Mouse (Mus musculus): ENCODE results near the gene Nphs2. TPM values are rescaled to one million over a fixed set of nuclear protein-coding genes. Genes with fewer than 3 reads are reported as not detected.
"Not testable (repeated sequence)": the region's sequence is repeated elsewhere in the genome, so short reads cannot be mapped to it uniquely, and the experiment has no call there.

Nphs2 gene
- not detected for polyA plus RNA-seq (2017; shearing (Covaris generic))

DNA sequence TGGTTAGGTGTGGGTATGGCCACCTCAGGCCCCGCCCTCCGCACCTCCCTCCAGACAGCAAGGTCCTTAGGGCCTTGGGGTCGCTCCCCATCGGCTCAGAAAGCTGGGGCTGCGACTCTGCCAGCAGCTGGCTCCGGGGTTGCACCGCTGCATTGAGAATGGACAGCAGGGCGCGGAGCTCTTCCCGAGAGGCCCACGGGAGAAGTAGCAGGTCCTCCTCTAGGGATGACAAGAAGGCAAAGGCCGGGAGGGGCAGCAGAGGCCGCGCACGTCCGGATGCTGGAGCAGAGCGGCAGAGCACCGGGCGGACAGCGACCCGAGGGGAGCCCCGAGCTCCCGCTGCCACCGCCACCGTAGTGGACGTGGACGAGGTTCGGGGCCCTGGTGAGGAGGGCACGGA, at the start of gene Nphs2:
Gene Nphs2, plus strand, starts transcription at position 98 of the 400 bp plus-strand sequence.
- ATAC-seq = no peak

DNA sequence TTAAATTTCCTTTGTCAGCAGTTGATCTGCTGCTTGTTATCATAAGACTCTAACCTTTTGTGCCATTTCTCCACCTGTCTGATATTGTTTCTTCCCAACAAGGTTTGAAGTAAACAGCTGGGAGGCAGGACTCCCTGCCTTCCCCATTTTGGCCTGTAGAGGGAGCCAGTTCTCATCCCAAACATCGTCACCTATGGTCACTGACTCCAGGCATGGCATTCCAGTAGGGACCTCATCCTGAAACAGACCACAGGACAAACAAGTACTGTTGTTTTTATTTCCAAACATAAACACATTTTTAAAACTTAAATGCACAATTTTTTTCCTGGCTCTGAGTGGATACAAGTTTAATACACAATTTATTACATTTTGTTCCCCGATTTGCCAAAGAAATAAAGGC, 47.2 kb upstream of the Nphs2 start:
- no peak for ATAC-seq

GRCm38 (mm10) chr1:156263946-156264345, 46.6 kb upstream of the Nphs2 start:
- no peak for ATAC-seq

DNA sequence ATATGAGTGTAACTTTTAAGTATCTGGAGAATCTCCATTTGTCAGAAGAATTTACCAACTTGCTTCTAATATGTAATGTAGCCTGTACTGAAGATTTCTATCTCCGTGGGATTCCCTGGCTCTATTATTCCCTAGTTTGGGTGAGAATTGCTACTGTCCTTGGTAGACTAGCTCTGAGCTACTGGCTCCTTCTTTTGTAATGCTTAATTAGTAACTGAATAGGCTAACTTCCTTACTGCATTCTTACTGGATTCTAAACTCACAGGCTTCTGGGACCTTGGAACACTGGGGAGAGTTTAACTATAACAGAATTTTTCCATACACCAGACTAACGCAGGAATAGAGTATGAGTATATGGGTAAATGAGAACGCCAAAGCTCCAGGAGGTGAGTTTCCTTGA, 42.0 kb upstream of the Nphs2 start:
- ATAC-seq = not testable (repeated sequence)

GRCm38 (mm10) chr1:156270471-156270870, 40.1 kb upstream of the Nphs2 start:
- no peak for ATAC-seq

GRCm38 (mm10) chr1:156271654-156272053, 38.9 kb upstream of the Nphs2 start:
- ATAC-seq = no peak

GRCm38 (mm10) chr1:156273647-156274046, 36.9 kb upstream of the Nphs2 start:
- no peak for ATAC-seq

DNA sequence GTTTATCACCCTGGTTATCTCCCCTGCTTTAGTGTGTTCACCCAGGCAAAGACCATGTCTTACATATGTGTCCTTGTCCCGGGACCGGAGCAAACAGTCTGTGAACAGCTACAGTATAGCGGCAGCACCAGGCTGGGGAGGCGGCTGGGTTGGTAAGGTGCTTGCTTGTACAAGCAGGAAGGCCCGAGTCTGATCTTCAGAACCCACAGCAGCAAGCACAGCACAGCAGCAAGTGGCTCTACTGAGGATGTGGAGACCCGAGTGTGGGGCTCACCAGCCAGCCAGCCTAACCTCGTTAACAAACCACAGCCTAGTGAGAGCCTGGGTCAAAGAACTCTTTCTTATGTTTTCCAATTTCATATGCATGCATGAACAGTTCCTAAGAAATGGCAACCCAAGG, 30.4 kb upstream of the Nphs2 start:
- ATAC-seq = no peak

- ATAC-seq = no peak
Observed at GRCm38 (mm10) chr1:156284207-156284606, 26.3 kb upstream of the Nphs2 start.

DNA sequence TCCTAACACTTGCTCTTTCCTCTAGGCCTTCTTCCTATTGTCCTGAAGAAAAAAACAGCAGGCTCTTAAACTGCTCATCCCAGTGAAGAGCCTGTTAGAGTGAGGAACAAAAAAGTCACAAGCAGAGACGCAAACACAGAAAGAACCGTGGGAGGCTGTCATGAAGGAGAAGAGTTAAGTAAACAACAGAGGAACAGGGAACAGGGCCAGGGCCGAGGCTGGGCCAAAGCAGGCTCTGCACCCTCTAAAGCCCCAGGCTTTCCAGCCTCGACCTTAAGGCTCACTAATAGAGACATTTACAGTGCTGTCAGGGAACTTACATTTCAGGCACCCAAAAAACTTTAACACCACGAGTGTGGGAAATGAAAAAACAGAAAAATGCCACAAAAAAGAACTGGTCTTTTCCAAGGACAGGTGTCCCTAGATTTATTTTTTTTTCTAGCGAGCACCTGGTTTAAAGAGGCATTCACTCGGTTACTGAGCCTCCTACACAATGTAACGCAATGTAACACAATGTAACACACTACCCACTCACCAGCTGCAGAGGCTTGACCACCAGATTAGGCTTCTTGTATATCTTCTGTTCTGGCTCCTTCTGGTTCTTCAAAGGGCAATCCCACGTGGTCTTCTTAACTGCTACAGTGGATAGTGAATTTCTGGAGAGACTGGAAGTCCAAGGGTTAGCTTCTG, 25.5 kb upstream of the Nphs2 start:
- no peak for ATAC-seq

DNA sequence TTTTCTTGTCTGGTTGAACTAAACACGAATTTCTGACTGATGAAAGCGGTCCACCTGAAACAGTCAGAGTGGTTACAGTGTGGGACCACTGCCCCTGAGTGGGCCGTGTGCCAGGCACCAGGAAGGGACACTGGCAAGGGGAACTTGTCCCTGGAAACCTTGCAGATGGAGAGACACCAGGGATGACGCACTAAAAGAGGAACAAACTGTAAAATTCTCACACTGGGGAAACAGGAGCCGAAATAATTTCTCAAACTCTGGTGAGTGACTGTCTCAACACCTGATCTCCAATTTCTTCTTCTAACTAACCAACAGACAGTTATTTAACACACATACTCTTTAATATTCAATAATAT, 25.0 kb upstream of the Nphs2 start:
- ATAC-seq = no peak

DNA sequence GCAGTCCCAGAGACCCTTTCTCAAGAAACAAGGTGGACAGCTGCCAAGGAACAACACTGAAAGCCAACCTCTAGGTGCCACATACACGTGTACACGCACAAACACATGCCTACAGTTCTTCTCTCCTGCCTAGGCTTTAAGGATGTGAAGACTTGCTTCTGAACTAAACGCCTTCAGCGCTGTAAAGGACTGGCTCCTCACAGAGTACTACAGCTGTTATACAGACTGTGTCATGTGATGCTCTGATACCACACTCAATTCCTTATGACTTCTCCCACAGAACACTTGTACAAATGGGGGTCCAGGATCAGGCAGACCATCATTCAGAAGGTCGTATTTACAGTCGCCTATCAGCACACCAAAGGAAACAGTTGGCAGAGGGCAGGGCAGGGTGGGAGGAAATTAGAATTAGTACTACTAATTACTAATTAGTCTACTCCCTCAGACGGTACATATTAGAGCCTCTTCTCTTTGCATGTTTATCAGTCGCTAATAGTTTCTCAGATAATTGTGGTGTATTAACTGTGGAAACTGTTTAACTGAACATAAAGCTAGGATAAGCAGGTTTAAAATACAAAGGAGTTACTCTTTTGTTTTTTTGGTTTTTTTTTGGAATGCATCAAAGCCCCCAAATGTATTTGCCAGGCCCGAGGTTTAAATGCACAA, 21.8 kb upstream of the Nphs2 start:
- ATAC-seq = no peak

DNA sequence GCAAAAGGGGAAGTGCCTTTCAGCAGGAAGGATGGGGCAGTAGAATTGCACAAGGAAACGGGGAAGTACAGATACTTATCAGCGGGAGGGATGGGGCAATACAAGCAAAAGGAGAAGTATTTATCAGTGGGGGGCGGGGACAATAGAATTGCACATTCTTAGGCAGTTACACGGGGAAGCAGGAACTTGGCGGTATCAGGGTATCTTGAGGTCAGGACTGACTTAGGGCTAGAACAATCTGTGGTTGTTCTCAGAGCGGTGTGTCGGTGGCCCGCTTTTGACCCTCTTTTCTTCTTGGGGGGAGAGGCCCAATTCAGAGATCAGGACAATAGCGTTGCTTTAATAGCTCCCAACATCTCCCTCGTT, 21.3 kb upstream of the Nphs2 start:
- ATAC-seq = not testable (repeated sequence)

GRCm38 (mm10) chr1:156290016-156290415, 20.5 kb upstream of the Nphs2 start:
- no peak for ATAC-seq

DNA sequence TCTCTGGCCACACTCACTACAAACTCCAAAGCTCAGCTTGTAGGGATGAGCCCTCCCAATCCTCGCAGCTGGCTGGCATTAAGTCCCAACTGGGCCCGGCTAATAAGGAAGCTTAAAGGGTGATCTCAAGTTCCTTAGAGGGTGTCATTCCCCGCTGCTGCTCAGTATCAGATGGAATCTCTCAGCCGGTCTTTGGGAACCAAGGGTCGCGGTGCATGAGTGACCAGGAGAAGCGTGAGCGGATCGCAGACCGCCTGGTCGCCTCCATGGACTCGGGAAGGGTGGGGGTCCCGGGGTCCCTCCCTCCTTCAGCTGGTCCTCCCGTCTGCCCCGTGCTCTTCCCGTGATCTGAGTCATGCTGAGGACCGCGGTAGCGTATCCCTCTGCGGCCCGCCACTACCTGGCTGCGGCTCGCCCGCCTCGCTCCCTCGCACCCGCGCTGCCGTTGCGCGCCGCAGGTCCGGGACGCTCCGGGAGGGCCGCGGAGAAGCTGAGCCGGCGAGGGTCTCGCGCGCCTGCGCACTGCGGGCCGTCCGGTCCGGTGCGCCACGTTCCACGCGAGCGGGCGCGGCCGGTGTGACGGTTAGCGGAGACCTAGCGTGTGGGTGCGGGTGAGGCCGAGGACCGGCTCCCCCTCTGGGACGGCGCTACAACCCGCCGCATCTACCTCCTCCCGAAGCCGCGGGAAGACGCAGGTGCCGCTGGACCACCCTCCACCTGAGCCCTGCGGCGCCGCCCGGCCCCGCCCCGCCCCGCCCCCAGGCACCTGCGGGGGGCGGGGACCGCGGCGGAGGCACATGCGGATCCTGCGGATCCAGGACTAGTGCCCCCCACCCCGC, 7.4 kb upstream of the Nphs2 start, which contains the start of gene Tdrd5:
Gene Tdrd5, minus strand, starts transcription at position 754 of the 839 bp plus-strand sequence.
- ATAC-seq = peak; percentile 14

- no peak for ATAC-seq
Observed at GRCm38 (mm10) chr1:156308595-156308994, 1.9 kb upstream of the Nphs2 start.

DNA sequence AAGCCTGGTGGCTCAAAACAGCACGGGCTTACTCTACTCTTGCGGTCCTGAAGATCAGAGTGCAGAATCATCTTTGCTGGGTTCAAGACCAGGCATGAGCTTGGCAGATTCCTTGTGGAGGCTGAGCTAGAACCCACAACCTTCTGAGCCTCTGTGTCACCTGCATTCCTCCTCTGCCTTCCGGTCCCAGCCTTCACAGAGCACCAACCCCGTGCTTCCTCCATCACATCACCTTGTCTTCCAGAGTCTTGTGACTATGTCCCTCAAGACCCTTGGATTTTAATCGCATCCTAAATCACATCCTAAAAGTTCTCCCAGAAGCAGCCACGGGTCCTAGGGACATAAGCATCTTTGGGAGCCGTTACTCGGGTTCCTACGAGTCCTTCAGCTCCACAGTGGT, 12.6 kb downstream of the Nphs2 start:
- no peak for ATAC-seq

GRCm38 (mm10) chr1:156340847-156341246, 30.3 kb downstream of the Nphs2 start:
- ATAC-seq = no peak

GRCm38 (mm10) chr1:156344433-156344832, 33.9 kb downstream of the Nphs2 start:
- no peak for ATAC-seq

DNA sequence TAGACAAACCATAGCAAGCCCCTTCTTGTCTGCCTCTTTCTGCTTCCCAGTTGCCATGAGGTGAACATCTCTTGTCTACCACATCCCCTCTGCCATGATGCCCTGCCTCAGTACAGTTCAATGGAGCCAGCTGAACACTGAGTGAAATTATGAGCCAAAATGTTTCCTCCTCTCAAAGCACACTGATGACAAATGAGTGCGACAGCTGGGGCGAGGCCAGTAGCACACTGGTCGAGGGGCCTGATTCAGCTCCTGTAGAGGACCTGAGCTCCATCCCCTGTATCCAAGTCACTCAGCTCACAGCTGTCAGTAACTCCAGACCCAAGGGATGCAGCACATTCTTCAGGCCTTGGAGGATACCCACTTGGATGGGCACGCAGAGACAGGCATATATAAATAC, 35.1 kb downstream of the Nphs2 start:
- ATAC-seq = no peak

GRCm38 (mm10) chr1:156349031-156349430, 38.5 kb downstream of the Nphs2 start:
- no peak for ATAC-seq

DNA sequence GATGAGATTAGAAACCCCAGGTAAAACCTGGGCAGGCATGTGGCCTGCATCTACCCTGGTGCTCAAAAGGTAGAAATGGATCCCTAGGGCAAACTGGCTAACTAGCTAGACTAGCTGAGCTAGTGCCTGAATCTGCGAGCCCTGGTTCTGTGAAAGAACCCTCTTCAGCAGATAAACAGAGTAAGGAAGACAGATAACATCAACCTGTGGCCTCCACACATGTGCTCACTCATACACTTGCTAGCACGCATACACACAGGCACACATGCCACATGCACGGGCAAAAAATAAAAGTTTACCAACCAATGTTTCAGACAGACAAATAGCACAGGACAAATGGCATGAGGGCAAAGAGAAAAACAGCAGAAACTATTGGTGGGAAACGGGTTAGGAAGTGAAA, 39.9 kb downstream of the Nphs2 start:
- ATAC-seq = no peak

DNA sequence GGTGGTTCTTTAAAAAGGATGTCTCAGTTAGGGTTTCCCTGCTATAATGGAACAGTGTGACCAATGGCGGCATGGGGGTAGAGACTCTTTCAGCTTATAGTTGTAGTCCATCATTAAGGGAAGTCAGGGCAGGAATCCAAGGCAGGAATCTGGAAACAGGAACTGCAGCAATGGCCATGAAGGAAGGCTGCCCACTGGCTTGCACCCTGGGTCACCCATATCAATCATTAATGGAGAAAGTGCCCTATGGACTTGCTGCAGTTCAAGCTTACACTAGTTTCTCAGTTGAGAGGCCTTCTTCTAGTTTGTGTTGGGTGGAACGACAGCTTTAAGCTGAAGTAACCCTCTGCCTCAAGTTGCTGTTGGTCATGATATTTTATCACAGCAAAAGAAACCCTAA, 41.9 kb downstream of the Nphs2 start:
- no peak for ATAC-seq

DNA sequence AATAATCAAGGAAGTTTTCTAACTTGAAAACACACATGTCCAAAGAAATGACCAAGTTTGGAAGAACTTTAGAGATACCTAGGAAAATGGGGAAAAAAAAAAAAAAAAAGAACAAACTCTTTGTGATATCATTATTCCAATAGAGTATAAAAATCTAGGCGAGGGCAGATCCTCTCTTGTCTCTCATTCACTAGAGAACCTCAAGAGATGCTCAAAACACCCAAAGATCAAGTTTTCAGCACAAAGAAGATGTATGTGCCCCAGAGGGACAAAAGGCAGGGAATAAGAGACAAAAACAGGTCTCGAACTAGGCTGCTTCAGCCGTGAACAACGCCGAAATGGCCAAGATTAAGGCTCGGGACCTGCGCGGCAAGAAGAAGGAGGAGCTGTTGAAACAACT, 55.2 kb downstream of the Nphs2 start, which contains the start of gene Gm2000:
Gene Gm2000, plus strand, starts transcription at position 301 of the 400 bp plus-strand sequence.
- ATAC-seq = no peak
